Mouse (Mus musculus) midbrain, embryonic 15.5 days (tissue): Measurements from ENCODE around the gene Dpagt1. TPM values are rescaled to one million over a fixed set of nuclear protein-coding genes. Genes with fewer than 3 reads are reported as not detected.
"Not testable (repeated sequence)": the region's sequence is repeated elsewhere in the genome, so short reads cannot be mapped to it uniquely, and the experiment has no call there.

Experiments used
- ATAC-seq: fragments of 200-750 bp; cut with Nextera tagmentation; replicated peaks from 2 replicates; pipeline ENCODE4 v1.8.0; 2017; ENCODE audit warnings: moderate TSS enrichment
- H3K27ac ChIP-seq: fragments of 300-500 bp; sonication (generic); 2 replicates; pipeline ENCODE4 v1.5.1; 2015; ENCODE audit warnings: mild to moderate bottlenecking, inconsistent platforms
- H3K27me3 ChIP-seq: fragments of 300-500 bp; sonication (generic); replicated peaks from 2 replicates; pipeline ENCODE4 v1.6.1; 2015; ENCODE audit warnings: inconsistent platforms
- H3K36me3 ChIP-seq: fragments of 300-500 bp; sonication (generic); replicated peaks from 2 replicates; pipeline ENCODE4 v1.6.1; 2015; ENCODE audit warnings: inconsistent platforms
- H3K4me1 ChIP-seq: fragments of 300-500 bp; sonication (generic); 2 replicates; pipeline ENCODE4 v1.6.1; 2015; ENCODE audit warnings: inconsistent platforms
- H3K4me2 ChIP-seq: fragments of 300-500 bp; sonication (generic); 2 replicates; pipeline ENCODE4 v1.6.1; 2015; ENCODE audit warnings: inconsistent platforms, mild to moderate bottlenecking, moderate library complexity
- H3K4me3 ChIP-seq: fragments of 300-500 bp; sonication (generic); 2 replicates; pipeline ENCODE4 v1.5.1; 2015; ENCODE audit warnings: mild to moderate bottlenecking, inconsistent platforms
- H3K9ac ChIP-seq: fragments of 300-500 bp; sonication (generic); 2 replicates; pipeline ENCODE4 v1.6.1; 2015; ENCODE audit warnings: mild to moderate bottlenecking, inconsistent platforms
- H3K9me3 ChIP-seq: fragments of 300-500 bp; sonication (generic); 2 replicates; pipeline ENCODE4 v1.6.1; 2016; ENCODE audit warnings: inconsistent platforms
- WGBS: fragments of 180-500 bp; shearing (Covaris S2); methylation state at CpG from one replicate; pipeline ENCODE4 v1.1.7; 2015; ENCODE audit warnings: mixed read lengths; 5-methylcytosine and 5-hydroxymethylcytosine counted together
- polyA plus RNA-seq: library from polyadenylated mRNA; unstranded; fragments of >200 nt; fragmentation: Nextera tagmentation; extraction: Ambion mirVana; gene quantifications from 2 replicates; pipeline ENCODE4 v1.2.1, GENCODE M21; 2015

The Dpagt1 gene
- polyA plus RNA-seq, result 36.5 and 36.9 TPM in 2 replicates

DNA sequence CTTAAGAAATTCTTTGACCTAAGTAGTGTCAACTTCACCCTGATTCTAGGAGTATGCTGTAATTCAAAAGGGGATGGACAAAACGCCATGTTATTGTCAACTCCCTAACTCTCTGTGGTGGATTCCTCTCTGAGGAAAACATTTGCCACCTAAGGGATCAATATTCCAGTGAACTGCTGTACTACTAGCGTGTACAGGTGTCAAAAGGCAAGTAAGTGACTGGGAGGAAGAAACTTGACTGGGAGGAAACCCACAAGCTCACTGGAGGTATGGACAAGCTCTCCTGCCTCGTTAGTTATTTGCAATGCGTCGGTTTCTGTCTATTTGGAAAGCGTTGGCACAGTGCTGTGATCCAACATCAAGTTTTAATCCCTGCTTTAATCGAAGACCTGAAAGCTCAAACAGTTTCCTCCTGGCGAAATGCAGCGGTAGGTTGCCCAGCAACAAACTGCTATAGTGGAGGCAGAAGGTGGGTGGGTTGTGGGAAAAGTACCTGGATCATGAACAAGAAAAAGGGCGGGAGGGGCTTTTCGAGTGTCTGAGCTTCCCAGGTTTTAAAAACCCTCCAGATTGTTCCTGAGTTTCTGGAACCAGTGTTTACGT lies at the start of gene Dpagt1:
Dpagt1 (plus strand) TSS at position 252 of the 603 bp plus-strand sequence.
- Histone ChIP-seq H3K9me3 (no peaks in the 10 kb centered on the region), H3K9ac (peak within 1 kb of the TSS; percentile 85), H3K4me2 (peak within 1 kb of the TSS; percentile 61), H3K27ac (peak within 1 kb of the TSS; percentile 90), H3K36me3 (peaks cover 11% of the 10 kb centered on the region; the same call in 1 of the 2 replicates), H3K4me1 (peaks cover 22% of the 10 kb centered on the region), H3K4me3 (peak within 1 kb of the TSS; percentile 90), H3K27me3 (no peaks in the 10 kb centered on the region)
- ATAC-seq, result peak; percentile 62
- 3% methylated on average over 12 of the region's 12 CpGs for WGBS

DNA sequence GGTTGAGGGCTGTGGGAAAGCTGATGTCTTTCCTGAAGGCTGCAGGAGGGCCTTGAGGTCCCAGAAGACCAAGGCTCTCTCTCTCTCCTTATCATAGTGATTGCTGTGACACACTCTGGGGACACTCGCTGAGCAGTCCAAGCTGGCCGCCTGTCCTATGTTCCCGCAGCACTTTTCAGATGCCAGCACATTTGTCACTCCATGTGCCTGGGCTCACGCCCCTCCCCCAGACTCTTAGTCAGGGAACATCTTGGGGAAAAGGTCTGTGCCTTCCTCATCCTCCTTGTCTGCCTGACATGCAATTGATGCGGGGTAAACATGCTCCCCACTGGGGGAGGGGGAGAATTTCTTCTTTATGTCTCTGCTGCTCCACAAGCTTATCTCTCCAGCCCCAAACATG lies 42.6 kb upstream of the Dpagt1 start:
- Histone ChIP-seq H3K27ac (no peak overlapping the region), H3K27me3 (no peaks in the 10 kb centered on the region), H3K4me1 (peaks cover 16% of the 10 kb centered on the region), H3K4me2 (no peak overlapping the region), H3K36me3 (peaks cover 16% of the 10 kb centered on the region), H3K9me3 (no peaks in the 10 kb centered on the region), H3K4me3 (no peak overlapping the region), H3K9ac (no peak overlapping the region)
- WGBS, result 76% methylated on average over 5 of the region's 5 CpGs
- ATAC-seq, result no peak

DNA sequence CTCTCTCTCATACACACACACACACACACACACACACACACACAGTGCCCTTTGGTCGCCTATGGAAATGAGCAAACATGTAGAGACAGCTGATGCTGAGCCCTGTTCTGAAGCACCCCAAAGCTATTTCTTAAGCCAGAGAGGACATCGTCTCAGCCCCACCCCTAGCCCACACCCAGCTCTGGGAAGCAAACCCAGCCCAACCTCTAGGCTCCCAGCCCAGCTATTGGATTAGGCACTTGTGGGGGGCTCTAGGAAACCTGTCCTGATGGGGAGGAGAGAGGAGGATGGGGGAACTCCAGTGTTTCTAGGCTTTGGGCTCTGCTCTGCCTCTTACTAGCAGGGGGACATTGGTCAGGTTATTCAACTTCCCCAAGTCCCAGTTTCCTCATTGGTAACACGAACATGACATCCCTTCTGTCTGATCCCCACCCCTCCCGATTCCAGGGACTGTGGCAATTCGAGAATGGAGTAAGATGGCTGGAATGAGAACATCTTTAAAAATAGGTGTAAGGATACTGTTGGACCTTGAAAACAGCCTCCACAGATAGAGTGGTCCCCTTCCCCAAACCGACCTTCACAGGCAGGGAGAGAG lies 39.5 kb upstream of the Dpagt1 start:
- 11% methylated on average over 6 of the region's 6 CpGs for WGBS
- H3K9me3 ChIP-seq, result no peaks in the 10 kb centered on the region
- no peak for ATAC-seq
- H3K9ac ChIP-seq, result peak overlapping the region; percentile 33
- H3K36me3 ChIP-seq, result peaks cover 10% of the 10 kb centered on the region
- peak overlapping the region; percentile 85 for H3K4me3 ChIP-seq
- H3K27ac ChIP-seq, result no peak overlapping the region
- H3K4me2 ChIP-seq, result peak overlapping the region; percentile 96
- no peaks in the 10 kb centered on the region for H3K27me3 ChIP-seq
- peaks cover 29% of the 10 kb centered on the region for H3K4me1 ChIP-seq

DNA sequence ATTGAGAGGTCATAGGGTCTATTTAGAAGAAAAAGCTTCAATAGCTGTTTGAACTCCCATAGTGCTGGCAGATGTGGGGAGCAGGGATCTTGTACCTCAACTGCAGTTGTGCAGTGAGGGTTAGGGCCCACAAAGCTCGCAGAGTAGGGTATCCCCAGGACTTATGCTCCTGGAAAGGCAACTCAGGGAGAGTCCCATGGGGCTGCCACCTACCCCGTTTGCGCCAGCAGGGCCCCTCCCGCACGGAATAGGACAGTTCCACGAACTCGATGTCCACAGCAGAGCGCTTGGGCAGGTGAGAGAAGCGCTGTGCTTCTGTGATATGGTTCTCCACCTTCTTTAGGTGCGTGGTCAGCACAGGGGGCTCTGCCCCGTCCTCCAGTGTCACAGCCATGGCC lies 38.8 kb upstream of the Dpagt1 start:
- H3K4me2 ChIP-seq, result peak overlapping the region; percentile 96
- H3K4me3 ChIP-seq, result peak overlapping the region; percentile 85
- H3K4me1 ChIP-seq, result peaks cover 29% of the 10 kb centered on the region
- H3K9ac ChIP-seq, result peak overlapping the region; percentile 86
- H3K36me3 ChIP-seq, result peaks cover 11% of the 10 kb centered on the region
- no peaks in the 10 kb centered on the region for H3K9me3 ChIP-seq
- peak overlapping the region; percentile 79 for H3K27ac ChIP-seq
- WGBS, result 3% methylated on average over 11 of the region's 11 CpGs
- no peaks in the 10 kb centered on the region for H3K27me3 ChIP-seq
- ATAC-seq, result no peak; the same call in 1 of the 2 replicates

DNA sequence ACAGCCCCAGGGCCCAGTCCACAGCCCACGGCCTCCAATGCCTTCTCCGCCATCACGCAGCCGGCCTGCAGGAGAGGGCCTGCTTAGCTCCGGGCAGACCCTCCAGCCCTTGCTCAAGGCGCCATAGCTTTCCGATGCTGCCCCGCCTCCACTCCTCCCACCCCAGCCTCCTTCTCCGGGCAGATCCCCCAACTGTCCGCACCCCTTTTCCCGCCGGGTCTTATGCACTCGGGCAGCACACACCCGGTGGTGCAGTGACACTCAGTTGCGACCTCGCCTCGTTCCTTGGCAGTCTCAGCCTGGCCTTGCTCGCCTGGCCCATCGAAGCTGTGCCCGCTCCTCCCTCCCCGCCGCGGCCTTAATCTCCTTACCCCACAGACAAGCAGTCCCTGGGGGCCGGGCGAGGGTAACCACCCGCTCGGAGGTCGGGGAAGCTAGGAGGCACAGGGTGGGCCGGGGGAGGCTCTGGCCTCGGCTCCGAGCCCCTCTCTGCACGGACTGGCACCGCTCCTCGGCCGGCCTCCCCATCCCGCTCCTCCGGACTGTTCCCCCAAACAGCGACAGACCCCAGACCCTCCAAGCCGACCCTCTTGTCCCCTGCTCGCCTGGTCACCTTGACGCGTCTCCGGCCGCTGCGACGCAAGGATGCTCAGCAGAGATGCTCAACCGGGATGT lies 38.3 kb upstream of the Dpagt1 start:
- H3K27ac ChIP-seq, result peak overlapping the region; percentile 79
- H3K4me1 ChIP-seq, result peaks cover 29% of the 10 kb centered on the region
- H3K4me3 ChIP-seq, result peak overlapping the region; percentile 85
- WGBS, result under 1% methylated on average over 47 of the region's 47 CpGs
- peak overlapping the region; percentile 96 for H3K4me2 ChIP-seq
- H3K36me3 ChIP-seq, result peaks cover 14% of the 10 kb centered on the region
- H3K9ac ChIP-seq, result peak overlapping the region; percentile 86
- no peaks in the 10 kb centered on the region for H3K9me3 ChIP-seq
- ATAC-seq, result peak; percentile 70
- H3K27me3 ChIP-seq, result no peaks in the 10 kb centered on the region

DNA sequence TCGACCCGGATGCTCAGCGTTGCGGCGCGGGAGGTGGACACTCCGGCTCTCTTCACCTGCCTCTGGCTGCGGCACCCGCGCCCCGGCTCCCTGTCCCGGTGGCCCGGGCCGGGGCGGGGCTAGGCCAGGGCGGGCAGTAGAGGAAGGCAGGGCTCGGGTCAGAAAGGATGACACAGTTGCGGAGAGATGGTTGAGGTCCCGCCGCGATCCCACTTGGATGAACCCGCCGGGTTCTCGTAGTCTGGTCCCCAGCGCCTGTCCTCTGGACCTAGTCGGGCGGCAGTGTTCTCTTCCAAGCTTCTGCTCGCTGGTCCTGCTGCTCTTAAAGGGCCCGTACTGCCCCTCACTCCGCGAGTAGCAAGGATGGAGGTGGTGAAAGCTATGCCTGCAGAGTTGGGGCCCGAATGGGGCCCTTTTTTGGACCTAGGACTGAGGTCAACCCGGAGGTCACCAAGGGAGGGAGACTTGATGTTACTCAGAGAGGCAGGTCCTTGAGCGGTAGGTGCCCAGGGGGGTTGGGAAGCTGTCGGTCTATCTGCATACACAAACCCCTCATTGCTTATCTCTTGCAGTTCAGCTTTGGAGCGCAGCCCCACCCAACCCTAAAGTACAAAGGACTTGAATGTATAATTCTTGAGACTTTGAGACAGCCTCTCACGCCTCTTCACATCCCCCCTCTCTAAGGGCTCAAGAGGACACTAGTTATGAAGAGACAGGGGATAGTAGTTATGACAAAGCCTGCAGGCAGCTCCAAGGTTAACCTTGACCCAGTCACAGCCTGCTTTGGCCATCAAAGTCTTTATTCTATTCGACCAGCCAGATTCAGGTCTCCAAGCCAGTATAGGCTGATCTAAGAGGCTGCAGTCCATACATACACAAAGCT lies 37.5 kb upstream of the Dpagt1 start, which contains the start of gene Abcg4:
Abcg4 (minus strand) TSS at position 540 of the 883 bp plus-strand sequence.
- peak within 1 kb of the TSS; percentile 96 for H3K4me2 ChIP-seq
- peak within 1 kb of the TSS; percentile 85 for H3K4me3 ChIP-seq
- H3K27ac ChIP-seq, result peak within 1 kb of the TSS; percentile 79
- H3K36me3 ChIP-seq, result peaks cover 17% of the 10 kb centered on the region
- H3K27me3 ChIP-seq, result no peaks in the 10 kb centered on the region
- ATAC-seq, result peak; percentile 69
- no peaks in the 10 kb centered on the region for H3K9me3 ChIP-seq
- H3K9ac ChIP-seq, result peak within 1 kb of the TSS; percentile 86
- WGBS, result under 1% methylated on average over 38 of the region's 38 CpGs
- H3K4me1 ChIP-seq, result peaks cover 29% of the 10 kb centered on the region

DNA sequence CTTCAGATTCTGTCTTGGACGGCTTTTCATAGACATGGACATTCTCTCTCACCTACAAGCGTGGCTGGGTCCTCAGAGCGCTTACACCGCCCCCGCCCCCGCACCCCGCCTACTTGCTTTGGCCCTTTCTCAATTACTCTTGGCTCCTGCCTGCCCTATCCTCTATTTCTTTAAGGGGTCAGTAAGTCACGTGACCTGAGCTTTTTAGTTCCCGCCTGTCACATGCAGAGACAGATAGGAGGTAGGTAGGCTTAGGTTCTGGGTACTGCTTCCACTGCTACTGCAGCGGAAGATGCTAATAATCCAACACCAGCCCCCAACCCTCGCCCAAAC lies 36.9 kb upstream of the Dpagt1 start:
- H3K36me3 ChIP-seq, result peaks cover 23% of the 10 kb centered on the region
- peaks cover 29% of the 10 kb centered on the region for H3K4me1 ChIP-seq
- H3K4me2 ChIP-seq, result peak overlapping the region; percentile 96
- no peaks in the 10 kb centered on the region for H3K9me3 ChIP-seq
- peak overlapping the region; percentile 85 for H3K4me3 ChIP-seq
- peak overlapping the region; percentile 79 for H3K27ac ChIP-seq
- H3K9ac ChIP-seq, result 0 out of 2 replicates have a peak overlapping the region, but pooled peaks have one; percentile 86
- H3K27me3 ChIP-seq, result no peaks in the 10 kb centered on the region
- ATAC-seq, result 0 out of 2 replicates have a peak, but pooled peaks have one; percentile 1
- WGBS, result 6% methylated on average over 11 of the region's 11 CpGs

DNA sequence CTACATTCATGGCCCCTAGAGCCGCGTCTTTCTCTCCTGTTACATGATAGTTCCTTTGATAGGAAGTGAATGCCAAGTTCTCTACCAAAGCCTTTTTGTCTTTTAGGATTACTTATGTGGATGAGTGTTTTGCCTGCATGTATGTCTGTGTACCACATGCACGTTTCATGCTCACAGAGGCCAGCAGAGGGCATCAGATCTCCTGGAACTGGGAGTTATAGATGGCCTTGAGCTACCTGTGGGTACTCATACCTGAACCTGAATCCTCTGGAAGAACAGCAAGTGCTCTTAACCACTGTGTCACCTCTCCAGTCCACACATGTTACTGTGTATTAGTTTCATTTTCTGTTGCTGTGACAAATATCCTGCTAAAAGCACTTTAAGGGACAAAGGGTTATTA lies 33.3 kb upstream of the Dpagt1 start:
- WGBS, result 74% methylated on average over 3 of the region's 3 CpGs

DNA sequence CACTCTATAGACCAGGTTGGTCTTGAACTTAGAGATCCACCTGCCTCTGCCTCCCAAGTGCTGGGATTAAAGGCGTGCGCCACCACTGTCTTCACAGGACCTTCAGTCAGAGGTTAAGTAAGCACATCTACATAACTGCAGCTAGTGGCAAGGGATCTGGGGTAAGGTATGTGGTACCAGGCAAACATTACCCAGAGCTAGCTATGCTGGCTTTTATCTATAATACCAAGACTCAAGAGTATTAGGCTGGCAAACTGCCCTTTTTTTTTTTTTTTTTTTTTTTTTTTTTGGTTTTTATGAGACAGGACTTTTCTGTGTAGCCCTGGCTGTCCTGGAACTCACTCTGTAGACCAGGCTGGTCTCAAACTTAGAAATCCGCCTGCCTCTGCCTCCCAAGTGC lies 25.8 kb upstream of the Dpagt1 start:
- H3K9me3 ChIP-seq, H3K9ac ChIP-seq, H3K4me2 ChIP-seq, H3K27me3 ChIP-seq, H3K27ac ChIP-seq, H3K4me3 ChIP-seq, ATAC-seq: not testable (repeated sequence)
- Histone ChIP-seq H3K4me1 (peaks cover 17% of the 10 kb centered on the region), H3K36me3 (peaks cover 61% of the 10 kb centered on the region)
- WGBS, result 96% methylated on average over 3 of the region's 3 CpGs

More for the DNA sequence above, 33.3 kb upstream of the Dpagt1 start:
- Histone ChIP-seq H3K36me3 (peaks cover 48% of the 10 kb centered on the region), H3K4me1 (peaks cover 14% of the 10 kb centered on the region), H3K9ac (no peak overlapping the region), H3K27me3 (no peaks in the 10 kb centered on the region), H3K27ac (no peak overlapping the region), H3K9me3 (no peaks in the 10 kb centered on the region), H3K4me2 (no peak overlapping the region), H3K4me3 (no peak overlapping the region)
- ATAC-seq, result no peak

DNA sequence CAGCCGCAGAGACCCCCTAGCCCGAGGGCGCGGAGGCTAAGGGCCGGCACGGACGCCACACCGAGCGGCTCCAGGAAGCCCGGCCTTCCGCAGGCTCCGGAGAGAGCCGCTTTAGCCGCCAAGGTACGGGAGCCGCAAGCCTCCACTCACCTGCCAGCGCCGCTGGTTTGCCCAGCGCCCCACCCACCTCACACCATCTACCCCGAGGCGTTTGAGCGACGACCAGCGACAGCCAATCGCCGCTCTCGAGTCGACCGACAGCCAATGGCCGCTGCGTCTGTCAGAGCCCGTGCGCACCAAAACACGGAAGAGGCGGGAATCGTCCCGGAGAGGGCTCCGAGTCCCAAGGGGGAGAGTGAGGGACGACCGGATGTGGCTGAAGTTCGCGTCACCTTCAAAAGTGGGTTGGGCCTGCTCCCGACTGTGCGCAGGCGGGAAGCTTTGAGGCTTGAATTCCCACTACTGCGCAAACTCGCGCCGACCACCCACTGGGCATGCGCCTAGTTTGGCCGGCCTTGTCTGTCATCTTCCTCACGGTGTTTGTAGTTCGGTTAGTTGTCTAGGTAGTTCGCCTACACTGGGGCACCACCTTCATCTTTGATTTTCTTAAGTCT lies 20.2 kb upstream of the Dpagt1 start, which contains the start of gene Hinfp:
Hinfp (minus strand) TSS at position 206 of the 614 bp plus-strand sequence.
- Histone ChIP-seq H3K27ac (peak within 1 kb of the TSS; percentile 90), H3K9ac (peak within 1 kb of the TSS; percentile 97), H3K4me1 (peaks cover 17% of the 10 kb centered on the region), H3K4me2 (peak within 1 kb of the TSS; percentile 71), H3K4me3 (peak within 1 kb of the TSS; percentile 100), H3K9me3 (no peaks in the 10 kb centered on the region), H3K36me3 (peaks cover 14% of the 10 kb centered on the region), H3K27me3 (no peaks in the 10 kb centered on the region)
- WGBS, result under 1% methylated on average over 54 of the region's 54 CpGs
- ATAC-seq, result peak; percentile 98

DNA sequence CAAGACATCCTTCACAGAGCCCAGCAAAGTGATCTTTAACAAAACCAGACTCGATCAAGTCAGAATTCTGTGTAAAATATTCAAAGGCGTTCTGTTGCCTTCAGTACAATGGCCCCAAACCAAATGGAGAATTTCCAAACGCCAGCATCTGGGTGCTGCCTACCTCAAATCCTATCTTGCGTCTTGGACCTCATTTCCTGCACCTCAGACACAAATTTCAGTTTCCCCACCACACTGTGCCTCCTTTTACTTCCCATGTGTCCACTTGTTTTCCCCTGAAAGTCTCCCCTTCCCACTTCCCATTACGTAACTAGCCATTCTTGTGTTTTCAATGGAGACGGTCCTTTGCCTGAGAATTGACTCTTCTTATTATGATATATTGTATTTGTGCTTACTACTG lies 19.3 kb upstream of the Dpagt1 start:
- Histone ChIP-seq H3K4me3 (no peak overlapping the region), H3K4me2 (no peak overlapping the region), H3K9ac (no peak overlapping the region), H3K4me1 (peaks cover 17% of the 10 kb centered on the region), H3K27me3 (0 out of 2 replicates have a peak, but pooled peaks cover 4% of the 10 kb centered on the region), H3K36me3 (peaks cover 9% of the 10 kb centered on the region), H3K9me3 (no peaks in the 10 kb centered on the region), H3K27ac (no peak overlapping the region)
- no peak for ATAC-seq
- 90% methylated on average over 6 of the region's 6 CpGs for WGBS
